Mouse (Mus musculus): ENCODE results near the gene Exoc7. TPM values are rescaled to one million over a fixed set of nuclear protein-coding genes. Genes with fewer than 3 reads are reported as not detected.

Gene Exoc7
- total and polyA plus RNA-seq, 2 experiments from 2014 or later: 81.0 to 149 TPM

GRCm38 (mm10) chr11:116272589-116273468 lies 34.2 kb downstream of the Exoc7 start:
- peaks cover 28% of the 10 kb centered on the region for H3K36me3 ChIP-seq (ENCODE audit: insufficient read depth, low read length)
- H3K4me3 ChIP-seq (ENCODE audit: low read depth, low read length): peak overlapping the region; percentile 84
- no peak overlapping the region for H3K27ac ChIP-seq (ENCODE audit: low read depth, low read length)
- TF ChIP-seq CTCF (IDR thresholded peaks at IDR 0.05): no peak
- DNase-seq (ENCODE audit: low spot score) (no peak), ATAC-seq (ENCODE audit: low FRiP score) (no peak)
- H3K9ac ChIP-seq (replicated peaks; ENCODE audit: low read length, poor library complexity, severe bottlenecking): peak overlapping the region; percentile 92
- no peaks in the 10 kb centered on the region for H3K9me3 ChIP-seq (ENCODE audit: low read length)
- H3K4me2 ChIP-seq (ENCODE audit: low read depth, low read length, poor library complexity, severe bottlenecking): peak overlapping the region; percentile 65
- peaks cover 4% of the 10 kb centered on the region for H3K4me1 ChIP-seq (ENCODE audit: insufficient read depth, low read length)
- no peaks in the 10 kb centered on the region for H3K27me3 ChIP-seq (ENCODE audit: insufficient read depth, low read length)
- WGBS: 63% methylated on average over 12 of the region's 12 CpGs

DNA sequence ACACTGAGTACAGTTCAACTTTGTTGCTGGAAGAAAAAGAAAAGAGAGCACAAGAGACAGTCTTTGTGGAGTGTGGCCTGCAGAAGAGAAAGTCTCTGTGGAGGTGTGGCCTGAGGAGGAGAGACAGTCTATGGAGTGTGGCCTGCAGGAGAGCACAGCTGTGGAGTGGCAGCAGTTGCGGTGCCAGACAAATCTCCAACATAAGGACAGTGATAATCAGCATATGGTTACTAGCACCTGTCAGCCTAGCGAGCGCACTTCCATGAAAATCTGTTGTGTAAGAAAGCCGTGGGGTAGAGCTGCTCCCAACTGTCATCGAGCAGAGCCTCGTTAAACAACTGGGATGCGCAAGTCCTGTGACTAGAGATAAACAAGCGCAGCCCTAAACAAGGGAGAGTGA lies 37.5 kb downstream of the Exoc7 start:
- peaks cover 4% of the 10 kb centered on the region for H3K4me1 ChIP-seq (ENCODE audit: insufficient read depth, low read length)
- peaks cover 54% of the 10 kb centered on the region for H3K36me3 ChIP-seq (ENCODE audit: insufficient read depth, low read length)
- no peak overlapping the region for H3K4me3 ChIP-seq (ENCODE audit: low read depth, low read length)
- ATAC-seq (ENCODE audit: low FRiP score): no peak
- no peak for DNase-seq (ENCODE audit: low spot score)
- WGBS: 93% methylated on average over 8 of the region's 8 CpGs
- H3K9me3 ChIP-seq (ENCODE audit: low read length): no peaks in the 10 kb centered on the region
- no peak for TF ChIP-seq CTCF (IDR thresholded peaks at IDR 0.05)
- no peak overlapping the region for H3K4me2 ChIP-seq (ENCODE audit: low read depth, low read length, poor library complexity, severe bottlenecking)
- no peaks in the 10 kb centered on the region for H3K27me3 ChIP-seq (ENCODE audit: insufficient read depth, low read length)
- no peak overlapping the region for H3K9ac ChIP-seq (replicated peaks; ENCODE audit: low read length, poor library complexity, severe bottlenecking)
- no peak overlapping the region for H3K27ac ChIP-seq (ENCODE audit: low read depth, low read length)

DNA sequence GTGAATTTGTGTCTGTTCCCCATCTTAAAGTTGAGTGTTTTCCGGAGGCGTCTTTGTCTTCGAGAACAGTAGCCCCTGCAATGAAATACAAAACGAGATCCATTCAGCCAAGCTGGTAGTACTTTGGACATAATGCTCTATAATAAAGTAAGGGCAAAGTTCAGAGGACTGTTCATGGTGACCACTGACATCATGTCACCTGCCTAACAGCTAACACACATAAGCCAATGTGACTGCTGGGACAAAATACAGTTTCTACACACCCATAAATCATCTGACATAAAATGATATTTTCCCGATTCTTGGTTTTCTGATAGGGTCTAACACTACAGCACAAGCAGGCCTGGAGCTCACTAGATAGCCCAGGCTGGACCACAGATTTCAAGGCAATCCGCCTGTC lies 38.7 kb downstream of the Exoc7 start:
- Histone ChIP-seq H3K36me3 (ENCODE audit: insufficient read depth, low read length) (peaks cover 64% of the 10 kb centered on the region), H3K9ac (replicated peaks; ENCODE audit: low read length, poor library complexity, severe bottlenecking) (no peak overlapping the region), H3K4me1 (ENCODE audit: insufficient read depth, low read length) (peaks cover 4% of the 10 kb centered on the region), H3K4me3 (ENCODE audit: low read depth, low read length) (no peak overlapping the region), H3K4me2 (ENCODE audit: low read depth, low read length, poor library complexity, severe bottlenecking) (no peak overlapping the region), H3K27me3 (ENCODE audit: insufficient read depth, low read length) (no peaks in the 10 kb centered on the region), H3K27ac (ENCODE audit: low read depth, low read length) (no peak overlapping the region), H3K9me3 (ENCODE audit: low read length) (no peaks in the 10 kb centered on the region)
- no peak for TF ChIP-seq CTCF (IDR thresholded peaks at IDR 0.05)
- no peak for ATAC-seq (ENCODE audit: low FRiP score)
- no peak for DNase-seq (ENCODE audit: low spot score)
- WGBS: 95% methylated on average over 6 of the region's 6 CpGs

DNA sequence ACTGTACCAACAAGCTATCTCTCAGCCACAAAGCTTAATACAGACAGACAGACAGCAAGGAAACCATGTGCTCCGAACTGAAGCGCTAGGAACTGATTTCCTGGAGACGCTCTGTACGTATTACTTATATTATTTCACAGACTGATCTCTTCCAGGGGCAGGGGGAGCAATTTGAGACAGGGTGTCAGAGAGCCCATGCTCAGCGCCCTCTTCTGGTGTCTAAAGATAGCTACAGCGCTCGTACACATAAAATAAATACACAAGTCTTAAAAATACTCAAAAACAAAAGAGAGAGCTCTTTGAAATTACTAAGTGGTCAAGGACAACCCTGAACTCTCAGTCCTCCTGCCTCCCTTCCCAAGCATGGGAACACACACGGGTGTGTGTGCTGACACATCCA lies 39.4 kb downstream of the Exoc7 start:
- peaks cover 70% of the 10 kb centered on the region for H3K36me3 ChIP-seq (ENCODE audit: insufficient read depth, low read length)
- no peaks in the 10 kb centered on the region for H3K27me3 ChIP-seq (ENCODE audit: insufficient read depth, low read length)
- DNase-seq (ENCODE audit: low spot score) (no peak), ATAC-seq (ENCODE audit: low FRiP score) (no peak)
- H3K4me3 ChIP-seq (ENCODE audit: low read depth, low read length): no peak overlapping the region
- no peaks in the 10 kb centered on the region; the same call in 1 of the 2 replicates for H3K4me1 ChIP-seq (ENCODE audit: insufficient read depth, low read length)
- 82% methylated on average over 8 of the region's 8 CpGs for WGBS
- no peak overlapping the region for H3K27ac ChIP-seq (ENCODE audit: low read depth, low read length)
- TF ChIP-seq CTCF (IDR thresholded peaks at IDR 0.05): peak; percentile 45
- H3K4me2 ChIP-seq (ENCODE audit: low read depth, low read length, poor library complexity, severe bottlenecking): no peak overlapping the region
- H3K9ac ChIP-seq (replicated peaks; ENCODE audit: low read length, poor library complexity, severe bottlenecking): no peak overlapping the region
- H3K9me3 ChIP-seq (ENCODE audit: low read length): no peaks in the 10 kb centered on the region

DNA sequence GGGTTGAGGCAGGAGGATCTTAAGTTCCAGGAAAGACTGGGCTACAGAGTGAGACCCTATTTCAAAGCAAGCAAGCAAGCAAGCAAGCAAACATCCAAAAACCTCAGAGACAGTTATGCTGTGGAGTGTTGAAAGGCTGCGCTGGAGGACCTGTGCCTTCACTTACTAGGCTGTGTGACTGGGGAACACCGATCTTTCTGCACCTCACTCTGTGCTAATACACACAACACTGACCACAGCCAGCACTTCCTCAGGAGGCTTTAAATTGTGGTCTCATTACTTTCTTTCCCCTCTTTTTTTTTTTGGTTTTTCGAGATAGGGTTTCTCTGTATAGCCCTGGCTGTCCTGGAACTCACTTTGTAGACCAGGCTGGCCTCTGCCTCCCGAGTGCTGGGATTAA lies 41.2 kb downstream of the Exoc7 start:
- H3K4me2 ChIP-seq (ENCODE audit: low read depth, low read length, poor library complexity, severe bottlenecking): no peak overlapping the region
- H3K27me3 ChIP-seq (ENCODE audit: insufficient read depth, low read length): no peaks in the 10 kb centered on the region
- DNase-seq (ENCODE audit: low spot score) (no peak), ATAC-seq (ENCODE audit: low FRiP score) (no peak)
- WGBS: 98% methylated on average over 4 of the region's 4 CpGs
- H3K27ac ChIP-seq (ENCODE audit: low read depth, low read length): no peak overlapping the region
- H3K4me3 ChIP-seq (ENCODE audit: low read depth, low read length): no peak overlapping the region
- no peaks in the 10 kb centered on the region for H3K9me3 ChIP-seq (ENCODE audit: low read length)
- no peaks in the 10 kb centered on the region for H3K4me1 ChIP-seq (ENCODE audit: insufficient read depth, low read length)
- no peak for TF ChIP-seq CTCF (IDR thresholded peaks at IDR 0.05)
- H3K9ac ChIP-seq (replicated peaks; ENCODE audit: low read length, poor library complexity, severe bottlenecking): no peak overlapping the region
- H3K36me3 ChIP-seq (ENCODE audit: insufficient read depth, low read length): peaks cover 86% of the 10 kb centered on the region

- H3K9ac ChIP-seq (replicated peaks; ENCODE audit: low read length, poor library complexity, severe bottlenecking): no peak overlapping the region
- H3K36me3 ChIP-seq (ENCODE audit: insufficient read depth, low read length): peaks cover 87% of the 10 kb centered on the region
- DNase-seq (ENCODE audit: low spot score) (no peak), ATAC-seq (ENCODE audit: low FRiP score) (no peak)
- no peak for TF ChIP-seq CTCF (IDR thresholded peaks at IDR 0.05)
- no peak overlapping the region for H3K27ac ChIP-seq (ENCODE audit: low read depth, low read length)
- H3K4me3 ChIP-seq (ENCODE audit: low read depth, low read length): no peak overlapping the region
- no peaks in the 10 kb centered on the region for H3K4me1 ChIP-seq (ENCODE audit: insufficient read depth, low read length)
- WGBS: 92% methylated on average over 11 of the region's 11 CpGs
- H3K27me3 ChIP-seq (ENCODE audit: insufficient read depth, low read length): no peaks in the 10 kb centered on the region
- no peak overlapping the region for H3K4me2 ChIP-seq (ENCODE audit: low read depth, low read length, poor library complexity, severe bottlenecking)
- no peaks in the 10 kb centered on the region for H3K9me3 ChIP-seq (ENCODE audit: low read length)
These were observed 41.7 kb downstream of the Exoc7 start for GRCm38 (mm10) chr11:116265352-116265751.

All from midbrain, postnatal 0 days (tissue).